Mouse (Mus musculus) naive thymus-derived CD4-positive, alpha-beta T cell, adult 2 months (primary cell): ENCODE measurements at regions not wholly inside any gene's neighbourhood (a gene's known extent, or its start where the extent isn't known, plus 50 kb on each side); places are given as distances from the start of the nearest gene placed in this dataset.
A peak's percentile ranks its signal among the peaks of the same experiment; 100 is the strongest.

Experiments used
- DNase-seq: peaks from one replicate; pipeline ENCODE4 v3.0.0-alpha.2; 2011; ENCODE audit warnings: low read depth

GRCm38 (mm10) chr14:48330965-48331622, 114.8 kb upstream of the Tmem260 start:
- no peak for DNase-seq

- DNase-seq: no peak
Measured at GRCm38 (mm10) chr14:48331623-48332000, 114.3 kb upstream of the Tmem260 start.

- no peak for DNase-seq
Measured at GRCm38 (mm10) chr14:48332193-48332592, 113.7 kb upstream of the Tmem260 start.

- no peak for DNase-seq
Measured at GRCm38 (mm10) chr14:48332660-48333059, 113.3 kb upstream of the Tmem260 start.

- DNase-seq: no peak
Measured at GRCm38 (mm10) chr14:48334106-48334809, 111.7 kb upstream of the Tmem260 start.

- DNase-seq: peak; percentile 6
Measured at GRCm38 (mm10) chr14:48339434-48339833, 106.5 kb upstream of the Tmem260 start.

GRCm38 (mm10) chr14:48342944-48343343, 103.0 kb upstream of the Tmem260 start:
- DNase-seq: no peak

- no peak for DNase-seq
Measured at GRCm38 (mm10) chr14:48345956-48346355, 100.0 kb upstream of the Tmem260 start.

GRCm38 (mm10) chr14:48349392-48350044, 96.4 kb upstream of the Tmem260 start:
- DNase-seq: no peak

- DNase-seq: no peak
Measured at GRCm38 (mm10) chr14:48351652-48352051, 94.3 kb upstream of the Tmem260 start.

- no peak for DNase-seq
Measured at GRCm38 (mm10) chr14:48352825-48353224, 93.1 kb upstream of the Tmem260 start.

GRCm38 (mm10) chr14:48354176-48354575, 91.7 kb upstream of the Tmem260 start:
- DNase-seq: no peak

- no peak for DNase-seq
Measured at GRCm38 (mm10) chr14:48357441-48357840, 88.5 kb upstream of the Tmem260 start.

GRCm38 (mm10) chr14:48358487-48359159, 87.3 kb upstream of the Tmem260 start:
- no peak for DNase-seq

- DNase-seq: no peak
Measured at GRCm38 (mm10) chr14:48361820-48362219, 84.1 kb upstream of the Tmem260 start.

- peak; percentile 68 for DNase-seq
Measured at GRCm38 (mm10) chr14:48367006-48367405, 78.9 kb upstream of the Tmem260 start.

- DNase-seq: peak; percentile 84
Measured at GRCm38 (mm10) chr14:48370322-48370721, 75.6 kb upstream of the Tmem260 start.

GRCm38 (mm10) chr14:48371766-48372165, 74.2 kb upstream of the Tmem260 start:
- peak; percentile 9 for DNase-seq

- peak; percentile 80 for DNase-seq
Measured at GRCm38 (mm10) chr14:48376112-48376511, 69.8 kb upstream of the Tmem260 start.
